Mouse (Mus musculus): ENCODE measurements around the gene Patj. TPM values are rescaled to one million over a fixed set of nuclear protein-coding genes. Genes with fewer than 3 reads are reported as not detected.
"Not testable (repeated sequence)": the region's sequence is repeated elsewhere in the genome, so short reads cannot be mapped to it uniquely, and the experiment has no call there.

Gene Patj
- polyA plus RNA-seq, 1 experiment from 2014 or later, result 24.9 TPM

DNA sequence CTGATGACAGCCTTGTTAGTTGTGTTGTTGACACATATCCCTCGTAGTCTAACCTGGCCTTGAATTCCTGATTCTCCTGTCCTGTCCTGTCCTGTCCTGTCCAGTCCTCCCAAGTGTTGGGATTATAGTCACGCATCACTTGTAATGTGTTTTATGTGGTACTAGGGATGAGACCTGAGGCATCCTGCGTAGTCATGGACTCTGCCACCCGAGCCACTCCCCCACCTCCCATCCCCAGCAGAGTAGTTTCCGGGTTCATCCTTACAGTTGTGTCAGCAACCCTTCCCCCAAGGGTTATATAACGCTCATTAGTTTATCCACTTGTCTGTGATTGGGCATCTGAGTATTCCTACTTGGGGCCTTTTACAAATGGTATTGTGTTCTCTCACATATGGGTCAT lies 8.8 kb downstream of the Patj start:
- H3K27me3 ChIP-seq, result no peaks in the 10 kb centered on the region
- H3K36me3 ChIP-seq, result peaks cover 10% of the 10 kb centered on the region; the same call in 1 of the 2 replicates
- no peaks in the 10 kb centered on the region for H3K9me3 ChIP-seq
- H3K4me1 ChIP-seq (replicated peaks), result peaks cover 8% of the 10 kb centered on the region
- H3K27ac ChIP-seq, result no peak overlapping the region
- H3K4me3 ChIP-seq (replicated peaks), result no peak overlapping the region
- no peak overlapping the region for H3K9ac ChIP-seq (replicated peaks)
- no peak overlapping the region for H3K4me2 ChIP-seq
- ATAC-seq (ENCODE audit: insufficient number of reproducible peaks, insufficient read depth, low FRiP score, low TSS enrichment, low read depth), result no peak
- 92% methylated on average over 6 of the region's 6 CpGs for WGBS

DNA sequence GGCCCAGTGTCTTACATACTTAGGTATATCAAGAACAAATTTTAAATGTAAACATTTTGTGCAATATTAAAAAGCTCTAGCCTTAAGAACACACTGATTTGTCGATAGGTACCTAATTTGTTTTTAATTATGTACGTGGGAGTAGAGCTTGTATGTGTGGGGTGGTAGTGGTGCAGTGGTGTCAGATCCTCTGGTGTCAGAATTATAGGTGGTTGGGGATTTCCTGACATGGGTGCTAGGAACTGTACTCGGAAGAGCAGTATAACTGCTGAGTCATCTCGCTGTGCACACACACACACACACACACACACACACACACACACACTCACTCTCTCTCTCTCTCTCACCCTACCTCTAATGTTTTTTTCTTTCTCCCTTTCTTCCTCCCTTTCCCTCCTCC lies 12.9 kb downstream of the Patj start:
- Histone ChIP-seq H3K4me3 (replicated peaks) (no peak overlapping the region), H3K27ac (no peak overlapping the region), H3K36me3 (peaks cover 36% of the 10 kb centered on the region), H3K9me3 (no peaks in the 10 kb centered on the region), H3K9ac (replicated peaks) (no peak overlapping the region), H3K4me1 (replicated peaks) (no peaks in the 10 kb centered on the region), H3K27me3 (no peaks in the 10 kb centered on the region), H3K4me2 (no peak overlapping the region)
- WGBS, result 90% methylated on average over 3 of the region's 4 CpGs
- ATAC-seq (ENCODE audit: insufficient number of reproducible peaks, insufficient read depth, low FRiP score, low TSS enrichment, low read depth), result no peak

DNA sequence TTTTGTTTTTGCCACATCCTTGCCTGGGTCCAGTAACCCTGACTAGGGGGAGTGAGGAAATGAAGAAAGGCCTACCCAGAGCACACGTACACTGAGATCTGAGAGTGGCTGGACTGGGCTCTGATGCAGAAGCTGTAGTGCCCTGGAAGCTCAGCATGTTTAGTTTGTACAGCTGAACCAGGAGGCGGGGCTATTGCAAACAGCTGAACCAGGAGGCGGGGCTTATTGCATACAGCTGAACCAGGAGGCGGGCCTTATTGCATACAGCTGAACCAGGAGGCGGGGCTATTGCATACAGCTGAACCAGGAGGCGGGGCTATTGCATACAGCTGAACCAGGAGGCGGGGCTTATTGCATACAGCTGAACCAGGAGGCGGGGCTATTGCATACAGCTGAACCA lies 19.6 kb downstream of the Patj start:
- not testable (repeated sequence) for H3K27ac ChIP-seq; H3K4me1 ChIP-seq (replicated peaks); H3K4me3 ChIP-seq (replicated peaks); H3K4me2 ChIP-seq; H3K9ac ChIP-seq (replicated peaks); ATAC-seq (ENCODE audit: insufficient number of reproducible peaks, insufficient read depth, low FRiP score, low TSS enrichment, low read depth); H3K27me3 ChIP-seq; H3K9me3 ChIP-seq
- peaks cover 61% of the 10 kb centered on the region for H3K36me3 ChIP-seq
- 93% methylated on average over 8 of the region's 8 CpGs for WGBS

DNA sequence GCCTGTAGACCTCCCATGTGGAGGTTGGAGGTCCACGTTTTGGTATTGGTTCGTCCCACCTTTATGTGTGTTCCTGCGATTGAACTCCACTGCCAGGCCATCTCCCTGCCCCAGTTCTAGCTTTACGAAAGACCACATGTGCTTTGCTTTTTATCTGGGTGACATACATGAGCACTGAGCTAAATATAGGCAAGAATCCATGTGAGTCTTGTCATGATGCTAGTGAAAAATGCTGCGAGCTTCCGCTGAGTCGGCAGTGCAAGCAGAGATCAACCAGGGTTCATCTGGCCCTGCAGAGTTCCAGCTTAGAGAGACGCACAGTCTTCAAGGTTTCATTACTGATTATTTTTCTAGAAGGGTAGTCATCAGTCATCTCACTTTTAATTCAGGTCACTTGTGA lies 32.8 kb downstream of the Patj start:
- no peaks in the 10 kb centered on the region for H3K4me1 ChIP-seq (replicated peaks)
- H3K4me2 ChIP-seq, result no peak overlapping the region
- no peaks in the 10 kb centered on the region for H3K27me3 ChIP-seq
- no peak overlapping the region for H3K4me3 ChIP-seq (replicated peaks)
- no peak overlapping the region for H3K9ac ChIP-seq (replicated peaks)
- WGBS, result 88% methylated on average over 8 of the region's 8 CpGs
- no peak overlapping the region for H3K27ac ChIP-seq
- peaks cover 40% of the 10 kb centered on the region for H3K36me3 ChIP-seq
- H3K9me3 ChIP-seq, result no peaks in the 10 kb centered on the region
- ATAC-seq (ENCODE audit: insufficient number of reproducible peaks, insufficient read depth, low FRiP score, low TSS enrichment, low read depth), result no peak

DNA sequence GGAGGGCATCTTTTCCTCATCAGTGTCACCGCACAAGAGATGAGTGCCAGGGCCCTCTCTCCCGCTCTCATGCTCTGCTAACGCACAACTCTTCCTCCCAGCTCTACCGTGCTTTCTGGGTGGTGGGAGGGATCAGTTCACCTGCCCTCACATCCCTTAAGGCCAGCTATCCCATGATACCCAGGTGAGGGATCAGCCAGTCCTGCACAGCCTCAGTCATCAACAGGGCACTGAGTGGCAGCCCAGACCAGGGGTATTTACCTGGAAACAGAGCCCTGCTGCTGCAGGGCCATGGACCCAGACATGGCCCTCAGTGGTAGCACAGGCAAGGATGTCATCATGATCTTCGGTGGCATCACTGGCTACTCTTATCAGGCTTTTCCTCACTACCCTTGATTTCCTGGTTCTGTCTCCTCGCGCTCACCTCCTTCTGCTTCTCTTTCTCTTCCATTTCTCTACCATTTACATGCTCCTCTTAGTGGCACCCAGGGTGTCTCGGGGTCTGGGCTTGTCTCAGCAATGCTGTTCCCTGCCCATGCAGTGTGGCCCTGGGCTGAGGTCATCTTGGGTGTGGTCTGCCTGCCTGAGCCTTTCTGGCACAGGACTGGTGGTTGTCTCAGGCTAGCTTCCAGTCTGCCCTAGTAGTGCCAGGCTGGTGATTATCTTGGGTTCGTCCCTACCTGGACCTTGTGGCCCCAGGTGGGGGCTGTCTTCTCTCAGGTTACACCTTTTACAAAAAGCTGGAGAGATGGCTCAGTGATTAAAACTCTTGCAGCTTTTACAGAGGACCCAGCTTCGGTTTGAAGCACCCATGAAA lies 40.3 kb downstream of the Patj start:
- H3K4me3 ChIP-seq (replicated peaks), result no peak overlapping the region
- H3K4me1 ChIP-seq (replicated peaks), result peaks cover 21% of the 10 kb centered on the region
- WGBS, result 90% methylated on average over 10 of the region's 10 CpGs
- peaks cover 33% of the 10 kb centered on the region for H3K36me3 ChIP-seq
- no peaks in the 10 kb centered on the region for H3K27me3 ChIP-seq
- H3K9ac ChIP-seq (replicated peaks), result no peak overlapping the region
- no peaks in the 10 kb centered on the region for H3K9me3 ChIP-seq
- H3K27ac ChIP-seq, result no peak overlapping the region
- no peak for ATAC-seq (ENCODE audit: insufficient number of reproducible peaks, insufficient read depth, low FRiP score, low TSS enrichment, low read depth)
- H3K4me2 ChIP-seq, result no peak overlapping the region

DNA sequence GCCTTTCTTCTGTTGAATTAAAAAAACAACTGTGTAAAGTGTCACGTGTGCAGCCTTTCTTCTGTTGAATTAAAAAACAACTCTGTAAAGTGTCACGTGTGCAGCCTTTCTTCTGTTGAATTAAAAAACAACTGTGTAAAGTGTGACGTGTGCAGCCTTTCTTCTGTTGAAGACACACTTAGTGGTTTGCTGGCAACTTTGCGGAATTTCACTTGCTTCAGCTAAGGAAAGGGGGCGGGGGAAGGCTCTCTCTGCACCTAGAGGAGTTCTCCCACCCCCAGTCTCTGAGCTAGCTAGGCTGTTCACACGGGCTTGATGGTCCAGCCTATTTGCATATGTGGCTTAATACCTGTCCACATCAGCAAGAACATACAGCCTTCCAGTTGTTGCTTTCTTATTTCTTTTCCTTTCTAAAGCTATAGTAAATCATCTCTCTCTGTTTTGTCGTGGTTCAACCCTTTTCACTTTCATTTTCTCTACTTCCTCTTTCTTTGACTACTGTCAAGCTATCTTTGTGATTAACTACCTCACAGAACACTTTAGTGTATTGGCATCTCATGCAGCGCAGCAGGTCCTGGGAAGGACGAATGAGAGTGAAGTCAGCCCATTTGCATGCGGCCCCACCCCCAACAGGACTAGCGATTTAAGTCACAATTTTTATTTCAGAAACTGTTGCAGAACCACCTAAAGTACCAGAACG lies 41.2 kb downstream of the Patj start:
- Histone ChIP-seq H3K4me1 (replicated peaks) (peaks cover 28% of the 10 kb centered on the region), H3K4me2 (no peak overlapping the region), H3K9me3 (no peaks in the 10 kb centered on the region), H3K9ac (replicated peaks) (no peak overlapping the region), H3K36me3 (peaks cover 27% of the 10 kb centered on the region), H3K4me3 (replicated peaks) (no peak overlapping the region), H3K27me3 (no peaks in the 10 kb centered on the region), H3K27ac (no peak overlapping the region)
- ATAC-seq (ENCODE audit: insufficient number of reproducible peaks, insufficient read depth, low FRiP score, low TSS enrichment, low read depth), result no peak
- 69% methylated on average over 12 of the region's 12 CpGs for WGBS

DNA sequence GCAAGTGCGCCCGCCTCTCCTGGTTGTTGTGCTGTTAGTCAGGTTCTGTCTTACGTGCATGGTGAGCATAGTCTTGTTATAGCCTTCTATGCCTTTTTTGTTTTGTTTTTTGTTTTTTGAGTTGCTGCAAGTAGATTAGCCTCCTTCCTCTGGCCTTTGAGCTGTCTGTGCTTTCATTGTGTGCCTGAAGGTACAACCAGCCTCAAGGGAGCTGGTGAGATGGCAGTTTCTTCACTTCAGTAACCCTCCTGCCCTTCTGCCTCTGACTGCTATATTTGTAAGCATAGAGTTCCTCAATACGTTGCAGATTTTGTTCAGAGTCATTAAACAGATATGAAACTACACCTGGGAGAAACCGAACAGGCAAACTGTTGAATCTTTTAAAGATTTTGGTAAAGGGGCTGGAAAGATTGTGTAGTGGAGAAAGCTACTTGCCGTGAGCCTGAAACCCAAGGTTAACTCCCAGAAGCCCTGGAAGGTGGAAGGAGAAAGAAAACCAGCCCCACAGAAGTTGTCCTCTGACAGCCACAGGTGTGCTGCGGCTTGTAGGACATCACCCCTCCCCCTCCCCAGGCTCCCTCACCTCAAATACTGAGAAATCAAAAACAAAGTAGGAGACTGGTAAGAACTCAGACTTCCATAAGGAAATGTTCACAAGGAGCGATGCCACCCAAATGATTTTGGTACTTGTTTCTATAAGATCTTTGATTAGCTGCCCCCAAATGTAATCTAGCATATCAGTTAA lies 43.8 kb downstream of the Patj start:
- WGBS, result 71% methylated on average over 8 of the region's 8 CpGs
- no peak for ATAC-seq (ENCODE audit: insufficient number of reproducible peaks, insufficient read depth, low FRiP score, low TSS enrichment, low read depth)
- H3K4me2 ChIP-seq, result no peak overlapping the region

DNA sequence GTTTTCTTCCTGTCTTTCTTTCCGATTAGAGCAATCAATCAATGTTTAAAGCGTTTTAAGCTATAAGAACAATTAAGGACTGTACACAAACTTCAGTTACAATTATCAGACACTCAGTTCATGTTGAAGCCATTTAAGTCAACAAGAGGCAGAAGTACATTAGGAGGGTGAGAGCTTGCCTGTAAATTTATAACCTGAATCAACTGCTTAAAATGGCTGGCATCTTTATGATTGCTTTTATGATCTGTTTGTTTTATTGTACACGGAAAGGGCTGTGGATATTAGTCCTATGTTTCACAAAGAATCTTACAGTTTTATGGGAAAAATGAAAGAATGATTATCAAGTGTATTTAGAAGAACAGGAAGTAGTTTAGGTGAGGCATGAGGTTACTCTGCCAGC lies 45.7 kb downstream of the Patj start:
- Histone ChIP-seq H3K27ac (no peak overlapping the region), H3K4me3 (replicated peaks) (no peak overlapping the region), H3K9ac (replicated peaks) (no peak overlapping the region), H3K9me3 (no peaks in the 10 kb centered on the region), H3K27me3 (no peaks in the 10 kb centered on the region), H3K36me3 (peaks cover 4% of the 10 kb centered on the region; the same call in 1 of the 2 replicates), H3K4me2 (no peak overlapping the region), H3K4me1 (replicated peaks) (peaks cover 29% of the 10 kb centered on the region)
- ATAC-seq (ENCODE audit: insufficient number of reproducible peaks, insufficient read depth, low FRiP score, low TSS enrichment, low read depth), result no peak
- 33% methylated on average over 3 of the region's 3 CpGs for WGBS

More for the DNA sequence above, 43.8 kb downstream of the Patj start:
- Histone ChIP-seq H3K9me3 (no peaks in the 10 kb centered on the region), H3K27me3 (no peaks in the 10 kb centered on the region), H3K27ac (peak overlapping the region; percentile 7; the same call in 1 of the 2 replicates), H3K4me1 (replicated peaks) (peaks cover 29% of the 10 kb centered on the region), H3K36me3 (peaks cover 11% of the 10 kb centered on the region; the same call in 1 of the 2 replicates), H3K4me3 (replicated peaks) (no peak overlapping the region), H3K9ac (replicated peaks) (no peak overlapping the region)

DNA sequence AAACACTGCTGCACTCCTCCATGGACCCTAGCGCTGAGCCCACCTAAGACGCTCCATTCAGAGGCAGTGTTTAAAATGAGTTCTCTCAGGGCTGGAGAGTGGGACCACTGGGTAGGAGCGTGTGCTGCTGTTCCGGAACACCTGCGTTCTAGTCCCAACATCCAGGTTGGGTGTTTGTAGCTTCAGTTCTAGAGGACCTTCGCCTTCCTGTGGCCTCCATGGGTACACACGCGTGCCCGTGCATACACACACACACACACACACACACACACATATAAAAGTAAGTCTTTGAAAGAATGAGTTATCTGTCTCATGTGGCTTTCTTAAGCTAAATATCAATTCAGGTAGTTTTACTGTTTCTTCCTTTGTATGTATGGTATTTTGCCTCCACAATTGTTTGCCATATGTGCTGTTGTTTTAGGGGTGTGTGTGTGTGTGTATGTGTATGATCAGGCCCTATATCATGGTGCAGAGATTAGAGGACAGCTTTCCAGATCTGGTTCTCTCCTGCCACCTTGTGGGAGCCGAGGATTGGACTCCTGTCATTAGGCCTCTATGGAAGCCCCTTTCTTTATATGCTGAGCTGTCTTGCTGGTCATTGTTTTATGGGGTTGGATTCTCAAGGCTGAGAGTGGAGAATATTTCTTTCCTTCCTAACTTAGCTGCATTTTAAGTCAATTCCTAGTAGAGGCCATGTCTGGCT lies 49.0 kb downstream of the Patj start:
- Histone ChIP-seq H3K27me3 (no peaks in the 10 kb centered on the region), H3K27ac (no peak overlapping the region), H3K36me3 (peaks cover 4% of the 10 kb centered on the region; the same call in 1 of the 2 replicates), H3K4me2 (no peak overlapping the region), H3K4me3 (replicated peaks) (no peak overlapping the region), H3K9me3 (no peaks in the 10 kb centered on the region), H3K9ac (replicated peaks) (no peak overlapping the region), H3K4me1 (replicated peaks) (peaks cover 21% of the 10 kb centered on the region)
- no peak for ATAC-seq (ENCODE audit: insufficient number of reproducible peaks, insufficient read depth, low FRiP score, low TSS enrichment, low read depth)
- 87% methylated on average over 10 of the region's 10 CpGs for WGBS

DNA sequence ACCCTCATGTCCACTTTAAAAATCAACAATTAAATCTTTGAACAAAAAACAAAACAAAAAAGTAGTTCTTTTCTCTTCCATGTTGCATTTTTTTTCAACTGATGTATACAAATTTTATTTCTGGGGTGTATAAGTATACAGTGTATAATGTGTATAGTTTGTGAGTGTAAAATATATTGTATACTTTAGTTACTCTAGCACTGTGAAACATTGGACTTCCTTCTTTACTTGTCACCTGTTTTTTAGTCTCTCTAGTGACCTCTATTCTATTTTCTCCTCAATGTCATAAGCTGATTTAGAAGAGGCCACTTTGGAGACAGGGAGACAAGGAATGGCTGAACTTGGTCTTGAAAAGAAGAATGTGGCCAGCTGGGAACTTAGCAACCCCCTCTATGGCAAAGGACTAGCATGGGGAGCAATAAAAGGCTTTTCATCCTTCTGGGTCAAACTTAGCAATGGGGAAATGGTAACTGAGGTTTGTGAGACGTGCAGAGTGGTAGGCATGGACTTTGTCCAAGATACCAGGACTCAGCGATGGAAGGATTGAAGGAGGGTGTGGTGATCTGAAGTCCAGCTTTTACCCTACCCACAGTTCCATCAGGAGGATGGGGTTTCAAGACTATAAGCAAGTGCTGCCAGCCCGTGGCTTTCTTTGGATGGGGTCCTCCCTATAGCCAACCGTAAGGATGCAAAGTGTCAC lies 54.1 kb downstream of the Patj start:
- Histone ChIP-seq H3K4me2 (no peak overlapping the region), H3K4me3 (replicated peaks) (no peak overlapping the region), H3K9ac (replicated peaks) (no peak overlapping the region), H3K36me3 (peaks cover 3% of the 10 kb centered on the region; the same call in 1 of the 2 replicates), H3K27me3 (no peaks in the 10 kb centered on the region), H3K9me3 (no peaks in the 10 kb centered on the region), H3K4me1 (replicated peaks) (peaks cover 17% of the 10 kb centered on the region), H3K27ac (no peak overlapping the region)
- ATAC-seq (ENCODE audit: insufficient number of reproducible peaks, insufficient read depth, low FRiP score, low TSS enrichment, low read depth), result no peak
- 50% methylated on average over 4 of the region's 4 CpGs for whole genome bisulfite sequencing
